Mouse (Mus musculus) heart, postnatal 0 days (tissue): ENCODE measurements around the gene Anxa6.

Source experiments
- CTCF ChIP-seq: IDR thresholded peaks from 2 replicates; pipeline ENCODE4 v1.5.1; 2016; ENCODE audit warnings: antibody characterized with exemption, control low read depth, low read depth
- EP300 ChIP-seq: IDR thresholded peaks from 2 replicates; pipeline ENCODE4 v1.6.1; 2016; ENCODE audit warnings: antibody characterized with exemption, low read depth

DNA sequence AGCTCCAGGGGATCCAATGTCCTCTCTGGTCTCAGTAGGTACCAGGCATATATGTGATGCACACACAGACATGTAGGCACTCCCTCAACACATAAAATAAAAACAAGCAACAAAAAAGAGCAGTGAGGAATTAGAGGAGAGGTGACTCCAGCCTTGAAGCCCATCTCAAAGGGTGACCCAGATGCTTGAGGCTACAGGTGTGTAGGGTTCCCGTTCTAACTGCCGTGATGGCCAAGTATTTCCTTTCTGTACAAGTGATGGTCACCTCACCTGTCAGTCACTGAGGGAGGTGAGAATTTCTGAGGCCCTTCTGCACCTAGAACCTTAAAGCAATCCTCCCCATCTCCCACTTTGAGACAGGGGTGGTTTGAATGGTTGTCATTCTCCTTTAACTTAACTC lies 56.9 kb downstream of the Anxa6 start:
- TF ChIP-seq CTCF = no peak
- no peak for TF ChIP-seq EP300
